Mouse (Mus musculus): ENCODE measurements around the gene Acer1.

The Acer1 gene

GRCm38 (mm10) chr17:56982013-56982412, at the start of gene Acer1:
TSS of gene Acer1 (minus strand) at chr17:56982126.
- DNase-seq (ENCODE audit: low read depth): no peak

DNA sequence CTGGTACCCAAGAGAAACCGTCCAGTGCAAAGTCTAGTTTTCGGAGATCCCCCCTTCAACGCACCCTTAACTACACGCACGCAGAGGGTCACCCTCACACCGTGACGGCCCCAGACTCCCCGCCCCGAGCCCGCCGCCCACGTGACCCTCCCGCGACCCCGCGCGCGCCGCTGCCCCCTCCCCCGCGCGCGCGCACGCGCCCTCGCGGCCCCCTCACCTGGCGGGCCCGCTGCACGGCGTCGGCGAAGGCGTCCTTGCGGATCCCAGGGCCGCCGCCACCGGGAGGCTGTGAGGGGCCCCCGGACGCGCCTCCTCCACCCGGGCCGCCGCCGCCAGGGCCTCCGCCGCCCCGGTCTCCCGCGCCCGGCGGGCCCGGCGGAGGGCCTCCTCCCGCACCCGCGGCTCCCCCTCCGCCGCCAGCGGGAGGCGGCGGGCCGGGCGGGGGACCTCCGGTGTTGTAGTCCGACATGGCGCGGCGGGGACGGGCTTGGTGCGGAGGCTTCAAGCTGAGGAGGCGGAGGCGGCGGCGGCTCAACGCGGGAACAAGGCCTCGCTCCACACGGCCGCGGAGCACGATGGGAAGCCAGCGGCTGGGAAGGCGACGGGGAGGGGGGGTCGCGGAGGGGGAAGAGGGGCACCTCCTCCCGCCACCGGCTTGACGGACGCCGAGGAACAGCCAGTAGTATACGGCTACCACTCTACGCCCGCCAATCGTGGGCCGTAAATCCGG, 49.2 kb upstream of the Acer1 start, which contains the start of gene Khsrp:
TSS of gene Khsrp (minus strand) at position 592 of the 730 bp plus-strand sequence.
- peak; percentile 52 for DNase-seq (ENCODE audit: low read depth)

- DNase-seq (ENCODE audit: low read depth): peak; percentile 63
These were observed 47.8 kb upstream of the Acer1 start for GRCm38 (mm10) chr17:57029691-57030090.

- DNase-seq (ENCODE audit: low read depth): no peak
These were observed 45.5 kb upstream of the Acer1 start for GRCm38 (mm10) chr17:57027471-57027870.

GRCm38 (mm10) chr17:57020960-57021359, 39.0 kb upstream of the Acer1 start:
- DNase-seq (ENCODE audit: low read depth): no peak

DNA sequence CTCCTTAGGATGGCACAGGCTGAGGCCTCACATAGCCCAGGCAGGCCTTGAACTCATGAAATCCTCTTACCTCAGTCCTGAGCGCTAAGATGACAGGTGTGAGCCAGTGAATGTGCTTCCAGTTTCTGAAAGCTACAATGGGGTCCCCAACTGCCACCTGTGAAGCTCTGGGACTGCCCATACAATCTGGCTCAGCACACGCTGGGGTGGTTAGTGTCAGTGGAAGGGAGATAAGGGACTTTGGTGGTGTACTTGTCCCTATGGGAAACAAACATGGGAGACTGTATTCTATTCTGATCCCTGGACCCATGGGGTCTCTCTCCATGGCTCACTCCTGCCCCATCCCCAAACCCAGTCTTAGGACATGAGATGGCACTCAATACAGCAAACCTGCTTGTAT, 37.8 kb upstream of the Acer1 start:
- no peak for DNase-seq (ENCODE audit: low read depth)

- no peak for DNase-seq (ENCODE audit: low read depth)
These were observed 30.4 kb upstream of the Acer1 start for GRCm38 (mm10) chr17:57012245-57012795.

GRCm38 (mm10) chr17:57011236-57012141, 29.6 kb upstream of the Acer1 start, which contains the start of the genes Gtf2f1 and Gm17949:
TSS of gene Gtf2f1 (minus strand) at chr17:57011288.
TSS of gene Gm17949 (plus strand) at chr17:57011469.
- DNase-seq (ENCODE audit: low read depth): peak; percentile 100

GRCm38 (mm10) chr17:57010911-57011235, 28.9 kb upstream of the Acer1 start:
- no peak for DNase-seq (ENCODE audit: low read depth)

- DNase-seq (ENCODE audit: low read depth): peak; percentile 47
These were observed 25.4 kb upstream of the Acer1 start for GRCm38 (mm10) chr17:57007137-57007905.

- DNase-seq (ENCODE audit: low read depth): no peak
These were observed 22.1 kb upstream of the Acer1 start for GRCm38 (mm10) chr17:57003994-57004393.

GRCm38 (mm10) chr17:57001228-57001627, 19.3 kb upstream of the Acer1 start:
- DNase-seq (ENCODE audit: low read depth): peak; percentile 54

GRCm38 (mm10) chr17:56999968-57000609, 18.2 kb upstream of the Acer1 start, which contains the start of gene Pspn:
TSS of gene Pspn (minus strand) at chr17:57000018.
- DNase-seq (ENCODE audit: low read depth): no peak

GRCm38 (mm10) chr17:56999414-56999813, 17.5 kb upstream of the Acer1 start:
- no peak for DNase-seq (ENCODE audit: low read depth)

DNA sequence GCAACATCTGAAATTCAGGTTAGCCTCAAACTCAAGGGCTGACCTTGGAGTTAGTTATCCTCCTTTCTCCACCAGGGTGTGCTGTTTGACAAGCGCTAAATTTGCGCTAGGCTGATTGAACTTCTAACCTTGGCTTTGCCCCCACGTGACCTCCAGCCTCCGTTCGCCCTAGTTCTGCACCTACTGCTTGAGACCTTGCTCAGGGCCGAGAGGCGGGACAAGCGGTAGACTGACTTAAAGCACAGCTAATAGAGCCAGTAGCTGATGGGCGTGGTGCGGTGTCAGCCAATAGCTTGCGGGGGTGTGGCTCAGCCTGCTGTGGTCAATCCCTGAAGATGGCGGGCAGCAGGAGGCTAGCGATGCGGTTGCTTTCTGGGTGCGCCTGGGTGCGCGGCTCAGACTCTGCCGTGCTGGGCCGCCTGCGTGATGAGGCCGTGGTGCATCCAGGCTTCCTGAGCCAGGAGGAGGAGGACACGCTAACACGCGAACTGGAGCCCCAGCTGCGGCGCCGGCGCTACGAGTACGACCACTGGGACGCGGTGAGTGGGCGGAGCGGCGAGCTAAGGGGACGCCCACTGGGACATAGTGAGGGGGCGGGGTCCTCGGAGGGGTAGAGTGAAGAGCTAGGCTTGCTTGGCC, 15.2 kb upstream of the Acer1 start, which contains the start of gene Alkbh7:
TSS of gene Alkbh7 (plus strand) at position 311 of the 639 bp plus-strand sequence.
- DNase-seq (ENCODE audit: low read depth): peak; percentile 96

- no peak for DNase-seq (ENCODE audit: low read depth)
These were observed 14.6 kb upstream of the Acer1 start for GRCm38 (mm10) chr17:56996506-56996905.

DNA sequence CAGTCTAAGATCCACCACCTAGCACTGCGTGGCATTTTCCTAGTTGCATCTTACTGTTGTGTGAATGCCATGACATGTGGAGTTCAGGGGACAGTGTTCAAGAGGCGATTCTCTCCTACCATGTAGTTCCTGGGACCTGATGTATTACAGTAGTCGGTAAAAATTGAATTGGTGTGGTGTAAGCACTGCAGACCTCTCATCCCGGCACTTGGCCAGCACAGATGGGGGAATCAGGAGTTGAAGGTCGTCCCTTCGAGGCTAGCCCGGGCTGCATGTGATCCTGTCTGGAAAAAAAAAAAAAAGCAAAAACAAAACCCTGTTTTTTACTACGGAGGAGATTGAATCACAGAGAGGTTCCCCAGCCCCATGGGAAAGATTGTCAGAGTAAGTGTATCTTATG, 13.1 kb upstream of the Acer1 start:
- DNase-seq (ENCODE audit: low read depth): no peak

DNA sequence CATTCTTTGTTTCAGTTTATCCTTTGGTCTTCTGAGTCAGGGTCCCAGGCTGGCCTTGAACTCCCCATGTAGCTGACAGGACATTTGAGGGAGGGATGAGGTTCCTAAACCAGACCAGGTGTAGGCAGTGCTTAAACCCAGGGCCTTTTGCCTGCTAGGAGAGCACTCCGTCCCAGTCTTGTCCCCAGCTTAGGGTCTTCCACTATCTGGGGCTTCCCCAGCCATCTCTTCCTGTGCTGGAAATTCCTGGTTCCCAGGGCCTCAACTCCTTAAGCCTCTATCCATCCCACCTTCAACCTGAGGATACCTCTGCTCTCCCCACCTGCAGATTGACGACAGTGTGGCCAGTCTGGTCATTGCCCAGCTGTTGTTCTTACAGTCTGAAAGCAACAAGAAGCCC, 9.0 kb upstream of the Acer1 start:
- DNase-seq (ENCODE audit: low read depth): no peak

- DNase-seq (ENCODE audit: low read depth): peak; percentile 97
These were observed 8.3 kb upstream of the Acer1 start, which contains the start of gene Clpp for GRCm38 (mm10) chr17:56990115-56990746. TSS of gene Clpp (plus strand) at chr17:56990305.

GRCm38 (mm10) chr17:56989467-56990114, 7.7 kb upstream of the Acer1 start:
- no peak for DNase-seq (ENCODE audit: low read depth)

Data from NIH3T3 (cell line).